Mouse (Mus musculus): ENCODE measurements around the gene Polr2c.
"Not testable (repeated sequence)": the region's sequence is repeated elsewhere in the genome, so short reads cannot be mapped to it uniquely, and the experiment has no call there.

Gene Polr2c

GRCm38 (mm10) chr8:94857346-94858173, at the start of gene Polr2c:
Gene Polr2c (plus strand): TSS chr8:94857450.
- peak; percentile 89 for DNase-seq (ENCODE audit: low read depth, low spot score)

- no peak for DNase-seq (ENCODE audit: low read depth, low spot score)
Measured at GRCm38 (mm10) chr8:94807506-94807905, 49.7 kb upstream of the Polr2c start.

GRCm38 (mm10) chr8:94808372-94808771, 48.9 kb upstream of the Polr2c start:
- no peak for DNase-seq (ENCODE audit: low read depth, low spot score)

- DNase-seq (ENCODE audit: low read depth, low spot score), result no peak
Measured at GRCm38 (mm10) chr8:94810153-94810552, 47.1 kb upstream of the Polr2c start, which contains the start of gene Ccl17. Gene Ccl17 (plus strand): TSS chr8:94810453.

- DNase-seq (ENCODE audit: low read depth, low spot score), result no peak
Measured at GRCm38 (mm10) chr8:94810855-94811254, 46.4 kb upstream of the Polr2c start.

GRCm38 (mm10) chr8:94811654-94812053, 45.6 kb upstream of the Polr2c start:
- no peak for DNase-seq (ENCODE audit: low read depth, low spot score)

GRCm38 (mm10) chr8:94812645-94813098, 44.6 kb upstream of the Polr2c start:
- peak; percentile 80 for DNase-seq (ENCODE audit: low read depth, low spot score)

GRCm38 (mm10) chr8:94814556-94814955, 42.7 kb upstream of the Polr2c start:
- peak; percentile 41 for DNase-seq (ENCODE audit: low read depth, low spot score)

GRCm38 (mm10) chr8:94817933-94818332, 39.3 kb upstream of the Polr2c start:
- no peak for DNase-seq (ENCODE audit: low read depth, low spot score)

- DNase-seq (ENCODE audit: low read depth, low spot score), result no peak
Measured at GRCm38 (mm10) chr8:94819671-94820179, 37.5 kb upstream of the Polr2c start.

- no peak for DNase-seq (ENCODE audit: low read depth, low spot score)
Measured at GRCm38 (mm10) chr8:94820553-94820952, 36.7 kb upstream of the Polr2c start.

- no peak for DNase-seq (ENCODE audit: low read depth, low spot score)
Measured at GRCm38 (mm10) chr8:94821381-94821780, 35.9 kb upstream of the Polr2c start.

GRCm38 (mm10) chr8:94822637-94823560, 34.4 kb upstream of the Polr2c start:
- peak; percentile 46 for DNase-seq (ENCODE audit: low read depth, low spot score)

- no peak for DNase-seq (ENCODE audit: low read depth, low spot score)
Measured at GRCm38 (mm10) chr8:94825170-94825569, 32.1 kb upstream of the Polr2c start.

GRCm38 (mm10) chr8:94826210-94826609, 31.0 kb upstream of the Polr2c start:
- DNase-seq (ENCODE audit: low read depth, low spot score), result no peak

- no peak for DNase-seq (ENCODE audit: low read depth, low spot score)
Measured at GRCm38 (mm10) chr8:94828284-94828683, 29.0 kb upstream of the Polr2c start.

- DNase-seq (ENCODE audit: low read depth, low spot score), result not testable (repeated sequence)
Measured at GRCm38 (mm10) chr8:94833901-94834405, 23.3 kb upstream of the Polr2c start.

GRCm38 (mm10) chr8:94835751-94836150, 21.5 kb upstream of the Polr2c start:
- DNase-seq (ENCODE audit: low read depth, low spot score), result not testable (repeated sequence)

- DNase-seq (ENCODE audit: low read depth, low spot score), result no peak
Measured at GRCm38 (mm10) chr8:94836456-94837240, 20.6 kb upstream of the Polr2c start.

- peak; percentile 96 for DNase-seq (ENCODE audit: low read depth, low spot score)
Measured at GRCm38 (mm10) chr8:94837662-94838574, 19.3 kb upstream of the Polr2c start, which contains the start of the genes Coq9 and Ciapin1. Gene Coq9 (plus strand): TSS chr8:94838321. Gene Ciapin1 (minus strand): TSS chr8:94838358.

Data from A20 (cell line).